In genomic region chr8:70511770-70512169, GRCm38 (mm10) we compare ENCODE assay signal across 14 mouse cellular contexts. TPM values are rescaled to one million over a fixed set of nuclear protein-coding genes. Genes with fewer than 3 reads are reported as not detected.
DNase-seq lines count a peak whose midpoint lies in the region; ATAC-seq and TF ChIP-seq lines count a peak whose summit lies in the region.
"Had no signal": no experiment of that assay in that cellular context is flagged by ENCODE, and none has a peak within 500 bp of the region (broad histone marks: within the 10 kb centered on the region; RNA-seq: fewer than 3 reads in every experiment).

No protein-coding gene starts in this region.

- no peak for ATAC-seq in forebrain, embryonic 14.5 days
- ATAC-seq in kidney, embryonic 15.5 days (replicated peaks; ENCODE audit: low FRiP score) = no peak
- ATAC-seq: midbrain, embryonic 15.5 days; Patski had no signal

- 89% methylated on average over 2 of the region's 2 CpGs for WGBS in forebrain, embryonic 10.5 days
- 94% methylated on average over 2 of the region's 2 CpGs for WGBS in forebrain, embryonic 14.5 days
- WGBS in kidney, embryonic 15.5 days = 99% methylated on average over 2 of the region's 2 CpGs

- TF ChIP-seq CTCF in testis, adult 2 months (IDR thresholded peaks at IDR 0.05; ENCODE audit: control insufficient read depth, insufficient read depth, insufficient replicate concordance, low read depth, low read length) = no peak

- no peak overlapping the region for H3K4me2 ChIP-seq in forebrain, embryonic 14.5 days (ENCODE audit: low read length)
- H3K4me2 ChIP-seq in kidney, embryonic 15.5 days = peak overlapping the region; percentile 80; the same call in 1 of the 2 replicates

- no peaks in the 10 kb centered on the region for H3K27me3 ChIP-seq in forebrain, embryonic 10.5 days (ENCODE audit: poor library complexity, severe bottlenecking)
- no peaks in the 10 kb centered on the region for H3K27me3 ChIP-seq in forebrain, embryonic 14.5 days (replicated peaks; ENCODE audit: control insufficient read depth, insufficient read depth, low read length)
- H3K27me3 ChIP-seq in kidney, embryonic 15.5 days = no peaks in the 10 kb centered on the region
- no peaks in the 10 kb centered on the region for H3K27me3 ChIP-seq in testis, adult 2 months (ENCODE audit: control insufficient read depth, insufficient read depth, low read length)
- H3K27me3 ChIP-seq: midbrain, embryonic 15.5 days; Patski had no signal

- no peak for TF ChIP-seq POLR2A in testis, adult 2 months (IDR thresholded peaks at IDR 0.05; ENCODE audit: control insufficient read depth, low read depth, low read length)

- no peaks in the 10 kb centered on the region for H3K9me3 ChIP-seq in forebrain, embryonic 10.5 days
- H3K9me3 ChIP-seq in forebrain, embryonic 14.5 days (replicated peaks; ENCODE audit: control insufficient read depth, low read length) = no peaks in the 10 kb centered on the region
- no peaks in the 10 kb centered on the region for H3K9me3 ChIP-seq in kidney, embryonic 15.5 days (replicated peaks)
- H3K9me3 ChIP-seq: midbrain, embryonic 15.5 days had no signal

- no peak overlapping the region for H3K27ac ChIP-seq in forebrain, embryonic 10.5 days
- no peak overlapping the region for H3K27ac ChIP-seq in forebrain, embryonic 14.5 days (ENCODE audit: low read depth, low read length)
- H3K27ac ChIP-seq in kidney, embryonic 15.5 days = no peak overlapping the region
- no peak overlapping the region for H3K27ac ChIP-seq in testis, adult 2 months (ENCODE audit: control insufficient read depth, insufficient read depth, low read depth, low read length)

- H3K4me1 ChIP-seq in forebrain, embryonic 10.5 days = peaks cover 37% of the 10 kb centered on the region
- H3K4me1 ChIP-seq in forebrain, embryonic 14.5 days (ENCODE audit: control insufficient read depth, insufficient read depth, low read length) = peaks cover 10% of the 10 kb centered on the region
- peaks cover 34% of the 10 kb centered on the region for H3K4me1 ChIP-seq in kidney, embryonic 15.5 days
- H3K4me1 ChIP-seq in testis, adult 2 months (ENCODE audit: control insufficient read depth, insufficient read depth, low read length) = peaks cover 3% of the 10 kb centered on the region

- peaks cover 77% of the 10 kb centered on the region for H3K36me3 ChIP-seq in forebrain, embryonic 10.5 days (replicated peaks)
- peaks cover 44% of the 10 kb centered on the region for H3K36me3 ChIP-seq in forebrain, embryonic 14.5 days (ENCODE audit: control insufficient read depth, insufficient read depth, low read length)
- H3K36me3 ChIP-seq in kidney, embryonic 15.5 days = peaks cover 62% of the 10 kb centered on the region
- H3K36me3 ChIP-seq in testis, adult 2 months (ENCODE audit: control insufficient read depth, insufficient read depth, low read length) = peaks cover 4% of the 10 kb centered on the region

- peak overlapping the region; percentile 98 for H3K4me3 ChIP-seq in forebrain, embryonic 10.5 days
- H3K4me3 ChIP-seq in forebrain, embryonic 14.5 days (ENCODE audit: low read depth, low read length) = no peak overlapping the region
- H3K4me3 ChIP-seq in kidney, embryonic 15.5 days (replicated peaks) = no peak overlapping the region
- H3K4me3 ChIP-seq in testis, adult 2 months (ENCODE audit: control insufficient read depth, low read depth, low read length) = peak overlapping the region; percentile 62

- DNase-seq in forebrain, embryonic 10.5 days (ENCODE audit: extremely low spot score, low spot score) = no peak
- DNase-seq in forebrain, embryonic 14.5 days (ENCODE audit: low spot score) = no peak
- no peak for DNase-seq in kidney, postnatal 25 days
- DNase-seq in testis, postnatal 14 days (ENCODE audit: low spot score) = no peak
- no peak for DNase-seq in left cerebral cortex, postnatal 36 days (ENCODE audit: low spot score in 2 of 2)
- no peak for DNase-seq in cerebellum, postnatal 36 days
- DNase-seq: embryo, embryonic 11 days; kidney, adult 11 months; layer of hippocampus, adult 9-11 months; right cerebral cortex, postnatal 4 days had no signal

- intact Hi-C loops in left cerebral cortex, postnatal 36 days (cut with DNase I) = no loop called here

- H3K9ac ChIP-seq in forebrain, embryonic 14.5 days (ENCODE audit: low read length) = no peak overlapping the region
- H3K9ac ChIP-seq in kidney, embryonic 15.5 days = no peak overlapping the region
- H3K9ac ChIP-seq: midbrain, embryonic 15.5 days had no signal

RNA-seq across cellular contexts. Expression of gene Uba52, which starts 1.2 kb away (rescaled TPM):
- 879 and 899 TPM in 2 replicates for polyA plus RNA-seq in forebrain, embryonic 10.5 days (2016; fragmentation: Nextera tagmentation; extraction: Ambion mirVana)
- 709 and 911 TPM in 2 replicates for polyA plus RNA-seq in forebrain, embryonic 14.5 days (2014; fragmentation: Nextera tagmentation; extraction: Ambion mirVana)
- 954 and 1,022 TPM in 2 replicates for polyA plus RNA-seq in kidney, embryonic 15.5 days (2015; fragmentation: Nextera tagmentation; extraction: Ambion mirVana)
- polyA plus RNA-seq in testis, adult 2 months (2012; rRNA removed) = 768 and 853 TPM in 2 replicates
- total RNA-seq in left cerebral cortex, postnatal 36 days (2021) = 100 to 1,000 TPM; 828 to 997 TPM

RNA-seq across cellular contexts. Expression of gene Rex1bd, which starts 5.2 kb away (rescaled TPM):
- polyA plus RNA-seq in forebrain, embryonic 10.5 days (2016; fragmentation: Nextera tagmentation; extraction: Ambion mirVana) = 126 and 136 TPM in 2 replicates
- 174 and 199 TPM in 2 replicates for polyA plus RNA-seq in forebrain, embryonic 14.5 days (2014; fragmentation: Nextera tagmentation; extraction: Ambion mirVana)
- polyA plus RNA-seq in kidney, embryonic 15.5 days (2015; fragmentation: Nextera tagmentation; extraction: Ambion mirVana) = 128 and 133 TPM in 2 replicates
- 23.9 and 26.9 TPM in 2 replicates for polyA plus RNA-seq in testis, adult 2 months (2012; rRNA removed)
- total RNA-seq in left cerebral cortex, postnatal 36 days (2021) = 100 to 1,000 TPM; 106 to 108 TPM

RNA-seq across cellular contexts. Expression of gene Fkbp8, which starts 15.8 kb away (rescaled TPM):
- 295 and 303 TPM in 2 replicates for polyA plus RNA-seq in forebrain, embryonic 10.5 days (2016; fragmentation: Nextera tagmentation; extraction: Ambion mirVana)
- polyA plus RNA-seq in forebrain, embryonic 14.5 days (2014; fragmentation: Nextera tagmentation; extraction: Ambion mirVana) = 363 and 380 TPM in 2 replicates
- 295 and 322 TPM in 2 replicates for polyA plus RNA-seq in kidney, embryonic 15.5 days (2015; fragmentation: Nextera tagmentation; extraction: Ambion mirVana)
- 179 and 198 TPM in 2 replicates for polyA plus RNA-seq in testis, adult 2 months (2012; rRNA removed)
- 100 to 1,000 TPM; 403 to 432 TPM for total RNA-seq in left cerebral cortex, postnatal 36 days (2021)

RNA-seq across cellular contexts. Expression of gene Kxd1, which starts 16.0 kb away (rescaled TPM):
- polyA plus RNA-seq in forebrain, embryonic 10.5 days (2016; fragmentation: Nextera tagmentation; extraction: Ambion mirVana) = 52.6 and 57.2 TPM in 2 replicates
- 49.1 and 57.9 TPM in 2 replicates for polyA plus RNA-seq in forebrain, embryonic 14.5 days (2014; fragmentation: Nextera tagmentation; extraction: Ambion mirVana)
- polyA plus RNA-seq in kidney, embryonic 15.5 days (2015; fragmentation: Nextera tagmentation; extraction: Ambion mirVana) = 58.5 and 64.5 TPM in 2 replicates
- 77.9 and 84.7 TPM in 2 replicates for polyA plus RNA-seq in testis, adult 2 months (2012; rRNA removed)
- 10 to 100 TPM; 45.0 to 49.7 TPM for total RNA-seq in left cerebral cortex, postnatal 36 days (2021)

RNA-seq across cellular contexts. Expression of gene Crlf1, which starts 18.8 kb away (rescaled TPM):
- polyA plus RNA-seq in forebrain, embryonic 10.5 days (2016; fragmentation: Nextera tagmentation; extraction: Ambion mirVana) = 34.1 and 48.4 TPM in 2 replicates
- 1.7 and 3.2 TPM in 2 replicates for polyA plus RNA-seq in forebrain, embryonic 14.5 days (2014; fragmentation: Nextera tagmentation; extraction: Ambion mirVana)
- 21.1 and 24.1 TPM in 2 replicates for polyA plus RNA-seq in kidney, embryonic 15.5 days (2015; fragmentation: Nextera tagmentation; extraction: Ambion mirVana)
- 126 and 137 TPM in 2 replicates for polyA plus RNA-seq in testis, adult 2 months (2012; rRNA removed)
- 1 to 10 TPM; 4.1 to 4.6 TPM for total RNA-seq in left cerebral cortex, postnatal 36 days (2021)

Comparison
In these comparisons a context has a peak if more than half of its experiments do, and no peak if none do; other contexts are left out.
1. H3K4me3 ChIP-seq: peak in forebrain, embryonic 10.5 days (single experiment) and testis, adult 2 months (single experiment); none in forebrain, embryonic 14.5 days (single experiment) and kidney, embryonic 15.5 days (single experiment).